Mouse (Mus musculus) testis, adult 2 months (tissue): ENCODE results near the gene Krt78.

Experiments used
- CTCF ChIP-seq: fragments of 200-500 bp; IDR thresholded peaks from 2 replicates; pipeline ENCODE4 v1.5.1; 2012; ENCODE audit warnings: low read depth, mild to moderate bottlenecking, inconsistent platforms, low read length, moderate library complexity; ENCODE audit not compliant: control insufficient read depth, insufficient read depth, insufficient replicate concordance
- POLR2A ChIP-seq: fragments of 200-500 bp; IDR thresholded peaks from 2 replicates; pipeline ENCODE4 v1.6.1; 2012; ENCODE audit warnings: low read depth, mild to moderate bottlenecking, inconsistent platforms, low read length, moderate library complexity; ENCODE audit not compliant: control insufficient read depth

DNA sequence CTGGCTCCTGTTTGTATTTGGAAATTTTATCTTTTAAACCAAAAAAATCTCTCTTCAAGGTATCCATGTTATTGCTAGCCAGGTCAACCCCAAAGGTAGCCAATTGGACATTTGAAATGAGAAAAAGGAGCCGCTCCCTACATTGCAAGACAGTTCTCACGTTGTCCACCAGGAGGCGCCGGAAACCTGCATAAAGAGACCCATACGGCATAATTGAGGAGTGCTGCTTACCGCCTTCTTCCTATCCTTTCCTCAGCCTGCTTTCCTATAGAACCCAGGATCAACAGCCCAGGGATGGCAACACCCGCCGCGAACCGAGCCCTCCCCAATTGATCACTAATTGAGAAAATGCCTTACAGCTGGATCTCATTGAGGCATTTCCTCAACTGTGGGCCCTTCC, 34.0 kb upstream of the Krt78 start:
- TF ChIP-seq CTCF (peak; percentile 88; the same call in 1 of the 2 replicates), POLR2A (no peak)
